Mouse (Mus musculus) megakaryocyte, adult 5-6 weeks (primary cell): ENCODE measurements at regions not wholly inside any gene's neighbourhood (a gene's known extent, or its start where the extent isn't known, plus 50 kb on each side); places are given as distances from the start of the nearest gene placed in this dataset.
"Not testable (repeated sequence)": the region's sequence is repeated elsewhere in the genome, so short reads cannot be mapped to it uniquely, and the experiment has no call there.

Experiments
- ATAC-seq: 2 replicates; pipeline ENCODE4 v1.8.0; 2016; ENCODE audit warnings: mild to moderate bottlenecking, inconsistent platforms; ENCODE audit not compliant: poor library complexity, severe bottlenecking

GRCm38 (mm10) chr13:12726831-12727230 is 73.0 kb downstream of the Prl2c3 start:
- ATAC-seq = not testable (repeated sequence)

DNA sequence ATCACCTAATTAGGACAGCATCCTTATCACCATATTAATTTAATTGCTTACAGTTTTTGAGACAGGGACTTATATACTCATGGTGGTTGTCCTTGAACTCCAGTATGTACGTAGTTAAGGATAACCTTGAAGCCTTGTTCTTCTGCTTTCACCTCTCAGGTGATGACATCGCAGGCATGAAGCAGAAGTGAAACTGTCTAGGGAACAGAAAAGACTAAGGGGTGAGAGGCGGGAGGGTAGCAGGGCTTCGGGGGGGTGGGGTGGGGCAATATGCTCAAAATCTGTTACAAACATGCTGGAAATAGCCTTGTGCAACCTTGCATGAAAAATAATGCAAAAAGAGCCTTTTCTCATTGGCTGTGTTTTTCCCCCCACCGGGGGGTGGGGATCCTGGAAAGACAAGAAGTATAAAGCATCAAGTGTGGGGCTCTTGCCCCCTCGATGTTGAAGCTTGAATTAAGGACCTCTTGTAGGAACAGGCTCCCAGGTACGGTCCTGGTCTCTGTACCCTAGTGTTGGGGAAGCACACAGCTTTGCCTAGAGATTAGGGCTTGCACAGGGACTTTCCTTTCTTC is 81.8 kb downstream of the Prl2c3 start:
- ATAC-seq = not testable (repeated sequence)

- no peak for ATAC-seq
Observed at GRCm38 (mm10) chr13:12711471-12712273, 88.2 kb downstream of the Prl2c3 start.

DNA sequence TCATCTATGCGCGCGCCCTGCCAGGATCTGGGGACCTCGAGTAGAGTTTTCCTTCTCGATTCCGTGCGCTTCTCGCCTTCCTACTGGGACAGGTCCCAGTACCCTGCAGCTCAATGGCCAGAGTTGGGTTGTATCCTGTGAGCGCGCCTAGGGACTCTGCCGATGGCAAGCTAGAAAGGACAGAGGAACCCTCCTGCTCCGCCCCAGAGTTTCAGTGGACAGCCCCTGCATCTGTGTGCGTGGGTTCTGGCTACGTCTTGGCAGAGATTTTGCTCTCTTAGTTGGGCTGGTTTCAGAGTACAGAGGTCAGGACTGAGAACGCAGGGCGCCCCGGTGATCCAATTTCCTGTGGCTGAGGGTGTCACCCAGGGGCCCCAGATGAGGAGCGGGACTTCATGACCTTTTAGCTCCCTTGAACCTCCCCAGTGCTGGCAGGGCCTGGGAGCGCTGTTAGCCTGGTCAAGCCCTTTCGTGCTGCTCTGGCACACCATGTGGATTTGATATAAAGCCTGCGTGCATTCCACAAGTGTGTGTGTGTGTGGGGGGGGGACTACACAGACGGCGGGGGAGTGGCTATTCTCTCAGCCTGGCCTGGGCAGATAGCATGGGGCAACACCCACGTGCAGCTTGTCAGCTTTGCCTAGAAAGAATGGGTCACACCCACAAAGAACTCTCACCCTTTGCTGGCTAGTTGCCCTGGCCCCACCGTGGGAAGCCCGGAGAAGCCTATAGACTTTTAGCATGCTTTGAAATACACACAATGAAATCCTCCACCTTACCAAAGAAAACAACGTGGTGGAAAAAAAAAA is 96.9 kb downstream of the Prl2c3 start:
- not testable (repeated sequence) for ATAC-seq

- ATAC-seq = not testable (repeated sequence)
Observed at GRCm38 (mm10) chr13:12702111-12702803, 97.6 kb downstream of the Prl2c3 start.

- not testable (repeated sequence) for ATAC-seq
Observed at GRCm38 (mm10) chr13:12693593-12694118, 106.2 kb downstream of the Prl2c3 start.

- ATAC-seq = not testable (repeated sequence)
Observed at GRCm38 (mm10) chr13:12688778-12689177, 111.1 kb downstream of the Prl2c3 start.

DNA sequence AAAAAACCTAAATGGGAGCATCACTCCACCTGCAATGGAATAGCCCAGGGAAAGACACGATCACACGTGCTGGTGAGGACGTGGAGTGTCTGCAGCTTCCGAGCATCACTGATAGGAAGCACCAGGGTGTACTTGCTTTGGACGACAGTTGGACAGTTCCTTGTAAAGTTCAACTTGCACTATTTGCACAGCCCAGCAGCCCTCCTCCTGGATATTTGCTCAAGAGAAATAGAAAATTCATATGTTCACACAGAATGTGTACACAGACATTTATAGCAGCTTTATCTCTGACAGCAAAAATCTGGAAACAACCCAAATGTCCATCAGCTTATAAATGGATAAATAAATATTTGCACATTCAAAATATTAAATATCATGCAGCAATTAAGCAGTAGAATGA is 111.7 kb downstream of the Prl2c3 start:
- not testable (repeated sequence) for ATAC-seq

DNA sequence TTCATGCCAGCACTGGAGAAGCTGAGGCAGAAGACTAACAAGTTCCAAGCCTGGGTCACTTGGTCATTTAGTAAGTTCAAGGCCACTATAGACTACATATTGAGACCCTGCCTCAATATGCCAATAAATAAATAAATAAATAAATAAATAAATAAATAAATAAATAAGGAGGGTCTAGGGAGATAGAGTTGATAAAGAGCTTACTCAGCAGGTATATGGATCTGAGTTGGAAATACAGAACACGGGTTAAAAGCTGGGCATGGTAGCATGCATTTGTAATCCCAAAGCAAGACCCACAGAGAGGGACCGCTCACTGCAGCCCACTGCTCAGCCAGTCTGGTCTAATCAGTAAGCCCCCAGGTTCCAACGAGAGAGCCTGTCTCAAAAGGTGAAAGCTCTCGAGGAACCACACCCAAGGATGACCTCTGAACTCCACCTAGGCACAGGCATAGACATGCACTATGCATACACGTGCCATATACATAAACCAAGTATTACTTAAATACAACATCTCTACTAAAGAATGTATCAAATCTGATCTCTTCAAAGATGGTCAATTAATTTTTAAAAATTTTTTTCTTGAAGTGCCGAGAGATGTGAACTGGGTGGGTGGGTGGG is 115.4 kb downstream of the Ero1lb start:
- not testable (repeated sequence) for ATAC-seq

DNA sequence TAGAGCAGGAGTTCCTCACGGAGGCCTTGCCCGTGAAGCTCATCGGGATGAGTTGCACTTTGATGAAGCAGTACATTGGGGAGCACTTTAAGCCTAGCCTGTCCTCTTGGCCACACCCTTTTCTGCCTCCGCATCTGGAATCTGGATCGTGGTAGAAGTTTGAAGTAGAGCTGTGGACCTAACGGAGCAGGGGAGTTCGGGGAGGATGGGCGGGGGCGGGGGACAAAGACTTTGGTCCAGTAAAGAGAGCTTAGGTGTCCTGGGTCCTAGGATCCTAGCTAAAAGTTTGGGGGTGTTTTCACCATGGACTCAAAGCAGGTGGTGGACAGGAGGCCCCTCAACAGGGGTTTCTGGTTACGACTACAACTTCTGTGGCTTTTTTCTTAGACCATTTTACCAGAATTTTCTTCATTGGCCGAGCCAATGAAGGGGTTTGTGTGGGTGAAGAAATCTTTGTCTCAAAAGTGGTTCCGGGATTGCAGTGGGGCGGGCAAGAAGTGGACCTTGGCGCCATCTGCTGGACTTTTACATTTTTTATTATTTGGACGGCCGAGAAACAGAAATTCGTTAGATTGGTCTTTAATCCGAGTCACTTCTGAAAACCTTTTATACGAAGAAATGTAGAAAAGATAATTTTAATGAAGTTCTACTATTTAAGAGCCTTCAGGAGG is 114.7 kb downstream of the Ero1lb start:
- ATAC-seq = peak; percentile 93

DNA sequence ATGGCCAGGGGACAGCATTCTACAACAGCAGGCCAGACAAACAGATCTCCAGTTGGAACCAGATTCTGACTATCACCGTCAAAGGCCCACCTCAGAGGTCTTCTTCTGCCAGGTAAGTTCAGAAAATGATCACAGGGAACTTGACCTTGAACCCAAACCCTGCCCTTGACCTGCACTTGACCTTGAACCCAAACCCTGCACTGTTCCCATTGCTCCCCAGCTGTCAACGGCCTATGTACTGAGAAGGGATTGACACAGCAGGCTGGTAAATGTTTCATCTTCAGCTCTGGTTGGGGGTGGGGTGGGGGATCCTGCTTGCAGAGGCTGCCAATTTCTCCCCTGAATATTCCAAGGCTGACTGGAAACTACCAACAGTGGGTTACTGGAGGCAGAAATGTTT is 111.7 kb downstream of the Ero1lb start:
- no peak for ATAC-seq

- not testable (repeated sequence) for ATAC-seq
Observed at GRCm38 (mm10) chr13:12671011-12671410, 105.3 kb downstream of the Ero1lb start.

- not testable (repeated sequence) for ATAC-seq
Observed at GRCm38 (mm10) chr13:12668742-12669141, 103.1 kb downstream of the Ero1lb start.

DNA sequence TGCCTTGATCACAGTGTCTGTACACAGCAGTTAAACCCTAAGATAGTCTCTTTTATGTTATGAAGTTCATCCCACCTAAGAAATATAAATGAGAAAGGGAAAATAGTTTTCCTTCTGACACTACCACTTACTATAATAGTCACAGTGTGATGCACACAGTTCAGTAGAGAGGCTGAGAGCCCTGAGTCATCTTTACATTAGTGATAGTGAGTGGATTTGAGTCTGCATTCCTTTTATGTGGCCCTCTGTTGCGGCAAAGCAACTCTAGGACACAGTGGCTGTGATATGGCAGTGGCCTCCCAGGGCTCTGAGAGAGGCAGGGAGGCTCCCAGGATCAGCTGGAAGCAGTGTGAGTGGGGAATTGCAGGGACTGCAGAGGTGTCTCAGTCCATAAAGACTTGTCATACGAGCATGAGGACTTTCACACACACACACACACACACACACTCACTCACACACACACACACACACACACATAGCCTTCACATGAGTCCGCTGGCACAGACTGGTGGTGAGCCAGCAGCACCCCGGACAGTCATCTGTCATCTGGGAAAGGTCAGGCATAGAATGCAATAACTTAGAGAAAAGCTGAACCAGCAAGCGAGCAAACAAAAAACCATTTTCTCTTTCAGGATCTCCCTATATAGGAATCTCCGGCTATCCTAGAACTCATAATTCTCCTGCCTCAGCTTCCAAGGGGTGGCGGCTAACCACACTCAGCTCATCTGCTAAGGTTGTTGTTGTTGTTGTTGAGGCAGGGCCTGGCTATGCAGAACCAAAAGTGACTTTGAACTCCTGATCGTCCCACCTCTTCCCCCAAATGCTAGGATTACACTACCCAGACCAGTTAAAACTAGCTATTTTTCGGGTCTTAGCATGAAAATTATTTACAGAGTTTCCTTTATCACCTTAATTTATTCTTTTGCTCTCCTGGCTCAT is 102.3 kb downstream of the Ero1lb start:
- ATAC-seq = not testable (repeated sequence)

- ATAC-seq = not testable (repeated sequence)
Observed at GRCm38 (mm10) chr13:12666050-12666449, 100.4 kb downstream of the Ero1lb start.
